Mouse (Mus musculus): ENCODE data around the gene Ttc36. TPM values are rescaled to one million over a fixed set of nuclear protein-coding genes. Genes with fewer than 3 reads are reported as not detected.

Gene Ttc36
- 6.9 TPM in 1 of 2 replicates, not detected in the other for polyA plus RNA-seq (2011; ENCODE audit: insufficient read depth, insufficient read length, low replicate concordance, missing spikeins)

DNA sequence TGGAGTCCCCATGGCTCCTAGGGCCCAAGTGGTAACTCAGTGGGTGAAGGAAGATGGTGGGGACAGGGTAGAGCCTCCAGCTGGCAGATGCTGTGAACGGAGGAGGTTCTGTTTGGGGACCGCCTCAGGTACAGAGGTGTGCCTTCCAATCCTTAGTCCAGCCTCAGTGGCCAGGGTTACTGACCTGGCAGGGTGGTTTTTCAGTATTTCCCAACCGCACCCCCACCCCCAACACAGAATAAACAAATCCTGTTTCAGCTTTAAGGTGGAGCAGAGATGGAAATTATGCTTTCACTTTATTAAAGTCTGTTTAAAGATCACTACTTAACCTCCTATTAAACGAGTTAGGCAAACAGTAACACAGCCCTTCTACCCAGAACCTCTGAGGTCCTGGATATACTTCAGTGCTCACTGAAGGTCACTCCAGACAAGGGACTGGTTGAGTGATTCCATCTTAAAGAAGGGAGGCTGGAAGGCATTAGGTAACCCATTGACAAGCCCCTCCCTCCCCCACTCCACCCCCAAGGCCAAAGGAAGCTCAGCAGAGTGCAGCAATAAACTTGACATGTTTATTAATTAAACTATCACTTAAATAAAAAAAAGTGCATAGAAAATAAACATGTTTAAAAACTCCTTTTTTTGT, at the start of gene Ttc36:
Gene Ttc36, minus strand, starts transcription at position 265 of the 643 bp plus-strand sequence.
- no peak for TF ChIP-seq POLR2A (IDR thresholded peaks at IDR 0.05; ENCODE audit: borderline replicate concordance, control insufficient read depth, low read depth, low read length)
- no peak for TF ChIP-seq CTCF (IDR thresholded peaks at IDR 0.05; ENCODE audit: control insufficient read depth, insufficient read depth, low read length)
- no peak within 1 kb of the TSS for H3K27ac ChIP-seq (ENCODE audit: control insufficient read depth, insufficient read depth, low read depth, low read length, poor library complexity)
- H3K4me3 ChIP-seq (replicated peaks; ENCODE audit: control insufficient read depth, low read depth, low read length) = no peak within 1 kb of the TSS

DNA sequence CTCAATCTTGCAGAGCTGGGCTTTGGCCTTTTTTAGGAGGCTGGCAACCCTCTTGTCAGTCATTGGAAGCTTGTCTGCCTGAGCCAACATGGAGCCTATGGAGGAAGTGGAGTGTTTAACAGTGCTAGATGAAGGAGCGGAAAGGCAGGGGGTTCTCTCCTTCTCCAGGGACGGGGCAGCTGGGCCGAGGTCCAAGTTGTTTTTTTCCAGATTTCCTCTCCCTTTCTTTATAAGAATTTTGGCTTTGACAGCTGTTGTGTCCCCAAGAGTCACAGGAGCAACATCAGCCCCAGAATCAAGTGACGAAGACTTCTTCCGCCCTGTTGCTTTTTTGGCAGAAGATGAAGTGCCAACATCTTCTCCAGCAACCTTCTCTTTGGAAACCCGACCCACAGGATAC, 44.6 kb upstream of the Ttc36 start:
- 90% methylated on average over 6 of the region's 6 CpGs for WGBS
- TF ChIP-seq CTCF (IDR thresholded peaks at IDR 0.05; ENCODE audit: control insufficient read depth, insufficient read depth, low read length) = no peak
- TF ChIP-seq POLR2A (IDR thresholded peaks at IDR 0.05; ENCODE audit: borderline replicate concordance, control insufficient read depth, low read depth, low read length) = no peak
- no peak overlapping the region for H3K4me3 ChIP-seq (replicated peaks; ENCODE audit: control insufficient read depth, low read depth, low read length)

More for the DNA sequence above, at the start of gene Ttc36:
- no peaks in the 10 kb centered on the region for H3K4me1 ChIP-seq (ENCODE audit: control insufficient read depth, insufficient read depth, low read length)
- WGBS = 68% methylated on average over 4 of the region's 4 CpGs

DNA sequence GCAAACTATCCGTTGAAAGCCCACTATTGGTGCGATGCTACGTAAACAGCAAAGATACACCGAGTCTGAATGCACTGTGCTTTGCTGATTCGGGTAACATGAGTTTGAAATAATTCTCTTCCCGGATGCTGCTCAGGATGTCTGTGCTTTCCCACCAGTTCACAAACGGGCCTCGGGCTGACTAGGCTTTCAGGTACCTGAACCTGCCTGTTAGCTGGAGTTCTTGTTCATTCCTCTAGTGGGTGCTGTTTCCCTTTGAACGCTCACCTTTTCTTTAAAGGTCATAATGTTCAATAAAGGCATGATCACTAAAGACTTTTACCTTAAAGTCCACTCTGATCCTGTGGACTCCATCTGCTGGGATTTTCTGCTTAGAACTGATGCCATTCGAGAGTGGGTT, 38.4 kb upstream of the Ttc36 start:
- no peak overlapping the region for H3K27ac ChIP-seq (ENCODE audit: control insufficient read depth, insufficient read depth, low read depth, low read length, poor library complexity)
- no peaks in the 10 kb centered on the region for H3K4me1 ChIP-seq (ENCODE audit: control insufficient read depth, insufficient read depth, low read length)
- 71% methylated on average over 10 of the region's 10 CpGs for WGBS
- TF ChIP-seq POLR2A (IDR thresholded peaks at IDR 0.05; ENCODE audit: borderline replicate concordance, control insufficient read depth, low read depth, low read length) (no peak), CTCF (IDR thresholded peaks at IDR 0.05; ENCODE audit: control insufficient read depth, insufficient read depth, low read length) (peak; percentile 44)
- no peak overlapping the region for H3K4me3 ChIP-seq (replicated peaks; ENCODE audit: control insufficient read depth, low read depth, low read length)

More for the DNA sequence above, 44.6 kb upstream of the Ttc36 start:
- Histone ChIP-seq H3K27ac (ENCODE audit: control insufficient read depth, insufficient read depth, low read depth, low read length, poor library complexity) (no peak overlapping the region), H3K4me1 (ENCODE audit: control insufficient read depth, insufficient read depth, low read length) (no peaks in the 10 kb centered on the region)

DNA sequence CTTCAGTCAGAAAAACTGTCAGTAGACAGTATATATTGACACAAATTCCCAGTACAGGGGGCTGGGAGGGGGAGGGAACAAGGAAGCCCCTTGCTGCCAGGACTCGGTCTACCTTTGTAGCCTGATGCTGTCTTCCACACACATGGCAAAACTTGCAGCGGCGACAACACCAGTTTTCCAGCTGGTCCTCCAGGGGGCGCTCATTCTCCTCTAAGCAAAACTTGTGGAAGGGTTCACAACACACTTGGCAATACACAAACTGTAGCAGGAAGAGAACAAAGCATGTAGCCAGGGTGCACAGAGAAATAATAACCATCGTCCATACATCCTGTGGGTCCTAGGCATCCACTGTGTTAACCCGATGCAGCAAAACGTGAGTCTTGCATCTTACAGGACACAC, 33.6 kb upstream of the Ttc36 start:
- Histone ChIP-seq H3K27ac (ENCODE audit: control insufficient read depth, insufficient read depth, low read depth, low read length, poor library complexity) (no peak overlapping the region), H3K4me1 (ENCODE audit: control insufficient read depth, insufficient read depth, low read length) (no peaks in the 10 kb centered on the region), H3K4me3 (replicated peaks; ENCODE audit: control insufficient read depth, low read depth, low read length) (no peak overlapping the region)
- peak; percentile 76 for TF ChIP-seq CTCF (IDR thresholded peaks at IDR 0.05; ENCODE audit: control insufficient read depth, insufficient read depth, low read length)
- TF ChIP-seq POLR2A (IDR thresholded peaks at IDR 0.05; ENCODE audit: borderline replicate concordance, control insufficient read depth, low read depth, low read length) = no peak
- 48% methylated on average over 7 of the region's 7 CpGs for WGBS

DNA sequence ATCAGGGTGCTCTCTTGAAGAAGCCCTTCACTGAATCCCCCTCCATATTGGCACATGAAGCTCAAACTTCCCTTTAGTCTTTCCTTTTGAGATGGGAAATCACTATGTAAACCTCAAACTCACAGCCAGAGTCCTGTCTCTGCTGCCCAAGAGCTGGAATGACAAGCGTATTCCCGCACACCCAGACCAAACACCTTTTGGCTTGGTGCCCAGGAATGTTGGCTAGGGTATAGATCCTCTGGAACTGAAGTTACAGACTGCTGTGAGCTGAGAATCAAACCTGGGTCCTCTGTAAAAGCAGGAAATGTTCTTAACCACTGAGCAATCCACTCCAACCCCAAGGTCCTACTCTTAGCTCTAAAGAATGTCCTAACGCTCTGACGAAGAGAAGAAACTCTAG, 29.5 kb upstream of the Ttc36 start:
- WGBS = 92% methylated on average over 4 of the region's 4 CpGs
- Histone ChIP-seq H3K4me1 (ENCODE audit: control insufficient read depth, insufficient read depth, low read length) (no peaks in the 10 kb centered on the region), H3K4me3 (replicated peaks; ENCODE audit: control insufficient read depth, low read depth, low read length) (no peak overlapping the region), H3K27ac (ENCODE audit: control insufficient read depth, insufficient read depth, low read depth, low read length, poor library complexity) (no peak overlapping the region)
- TF ChIP-seq POLR2A (IDR thresholded peaks at IDR 0.05; ENCODE audit: borderline replicate concordance, control insufficient read depth, low read depth, low read length) (no peak), CTCF (IDR thresholded peaks at IDR 0.05; ENCODE audit: control insufficient read depth, insufficient read depth, low read length) (no peak)

DNA sequence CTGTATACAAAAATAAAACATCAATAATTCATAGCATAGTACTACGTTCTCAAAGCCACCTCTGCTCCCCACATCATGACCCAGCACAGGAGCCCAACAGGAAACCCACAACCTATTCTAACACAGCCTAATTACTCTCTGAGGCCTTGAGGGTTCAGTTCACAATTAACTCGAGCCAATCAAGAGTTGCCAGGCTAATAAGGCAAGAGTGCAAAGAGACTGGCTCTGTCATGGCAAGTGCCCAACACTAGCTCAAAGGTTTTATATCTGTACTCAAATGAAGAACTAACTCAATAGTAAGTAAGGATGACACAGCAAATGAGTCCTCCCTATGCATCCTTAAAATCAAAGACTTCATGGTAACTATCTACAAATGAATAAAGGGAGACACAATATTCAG, 27.6 kb upstream of the Ttc36 start:
- TF ChIP-seq CTCF (IDR thresholded peaks at IDR 0.05; ENCODE audit: control insufficient read depth, insufficient read depth, low read length) (no peak), POLR2A (IDR thresholded peaks at IDR 0.05; ENCODE audit: borderline replicate concordance, control insufficient read depth, low read depth, low read length) (no peak)
- Histone ChIP-seq H3K4me1 (ENCODE audit: control insufficient read depth, insufficient read depth, low read length) (no peaks in the 10 kb centered on the region), H3K27ac (ENCODE audit: control insufficient read depth, insufficient read depth, low read depth, low read length, poor library complexity) (no peak overlapping the region), H3K4me3 (replicated peaks; ENCODE audit: control insufficient read depth, low read depth, low read length) (no peak overlapping the region)
- 62% methylated on average over 2 of the region's 2 CpGs for WGBS

DNA sequence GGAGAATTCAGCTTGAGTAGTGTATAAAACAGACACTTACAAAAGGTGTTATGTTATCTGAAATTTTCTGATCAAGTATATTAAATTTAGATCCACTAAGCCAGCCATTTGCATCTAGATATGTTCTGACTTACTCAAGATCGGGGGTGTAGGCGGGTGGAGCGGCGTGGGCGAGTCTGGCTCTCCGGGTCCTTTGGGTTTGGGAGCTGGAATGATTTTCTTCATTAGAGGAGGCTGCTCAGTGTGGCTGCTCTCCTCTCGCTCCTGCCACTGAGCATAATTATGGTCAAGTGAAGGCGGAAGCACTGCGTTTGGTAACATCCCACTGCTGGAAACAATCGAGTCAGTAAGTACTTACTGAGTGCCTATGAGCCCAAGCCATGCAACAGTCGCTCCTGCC, 26.1 kb upstream of the Ttc36 start:
- WGBS = 94% methylated on average over 11 of the region's 11 CpGs
- Histone ChIP-seq H3K27ac (ENCODE audit: control insufficient read depth, insufficient read depth, low read depth, low read length, poor library complexity) (no peak overlapping the region), H3K4me1 (ENCODE audit: control insufficient read depth, insufficient read depth, low read length) (no peaks in the 10 kb centered on the region), H3K4me3 (replicated peaks; ENCODE audit: control insufficient read depth, low read depth, low read length) (no peak overlapping the region)
- no peak for TF ChIP-seq POLR2A (IDR thresholded peaks at IDR 0.05; ENCODE audit: borderline replicate concordance, control insufficient read depth, low read depth, low read length)
- TF ChIP-seq CTCF (IDR thresholded peaks at IDR 0.05; ENCODE audit: control insufficient read depth, insufficient read depth, low read length) = no peak

DNA sequence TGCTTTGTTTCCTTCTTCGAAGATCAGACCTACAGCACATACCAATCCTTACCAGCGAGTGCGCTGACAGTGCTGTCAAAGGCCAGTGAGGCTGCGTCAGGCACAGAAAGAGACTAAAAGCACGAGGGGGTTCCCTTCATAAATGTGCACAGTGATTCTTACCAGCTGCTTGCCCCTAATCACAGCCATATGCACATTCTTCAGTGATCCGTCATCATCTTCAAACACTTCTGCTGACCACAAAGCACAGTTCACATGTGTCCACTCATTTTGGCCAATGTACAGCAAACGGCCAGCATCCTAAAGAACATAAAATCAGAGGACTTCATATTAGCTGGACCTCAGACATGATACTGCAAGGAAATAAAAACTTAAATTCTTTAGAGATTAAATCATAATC, 23.8 kb upstream of the Ttc36 start:
- WGBS = 93% methylated on average over 7 of the region's 7 CpGs
- Histone ChIP-seq H3K27ac (ENCODE audit: control insufficient read depth, insufficient read depth, low read depth, low read length, poor library complexity) (no peak overlapping the region), H3K4me1 (ENCODE audit: control insufficient read depth, insufficient read depth, low read length) (no peaks in the 10 kb centered on the region), H3K4me3 (replicated peaks; ENCODE audit: control insufficient read depth, low read depth, low read length) (no peak overlapping the region)
- TF ChIP-seq CTCF (IDR thresholded peaks at IDR 0.05; ENCODE audit: control insufficient read depth, insufficient read depth, low read length) (no peak), POLR2A (IDR thresholded peaks at IDR 0.05; ENCODE audit: borderline replicate concordance, control insufficient read depth, low read depth, low read length) (no peak)
